In genomic region chr6:88445661-88446060, GRCm38 (mm10) we compare ENCODE assay signal across 7 mouse cellular contexts. TPM values are rescaled to one million over a fixed set of nuclear protein-coding genes. Genes with fewer than 3 reads are reported as not detected.
A peak's percentile ranks its signal among the peaks of the same experiment; 100 is the strongest.
DNase-seq lines count a peak whose midpoint lies in the region; ATAC-seq and TF ChIP-seq lines count a peak whose summit lies in the region.

No protein-coding gene starts in this region.

- H3K4me2 ChIP-seq in liver, embryonic 13.5 days: peak overlapping the region; percentile 91

- DNase-seq in testis, postnatal 14 days (ENCODE audit: low spot score): no peak
- DNase-seq in forebrain, embryonic 10.5 days (ENCODE audit: extremely low spot score, low spot score): no peak
- DNase-seq in liver, embryonic 13.5 days: no peak
- no peak for DNase-seq in adrenal gland, postnatal 25 days
- no peak for DNase-seq in cerebellum, postnatal 14 days
- DNase-seq in frontal cortex, postnatal 25 days (ENCODE audit: low spot score in 2 of 2): no peak

- H3K27me3 ChIP-seq in testis, adult 2 months (ENCODE audit: control insufficient read depth, insufficient read depth, low read length): no peaks in the 10 kb centered on the region
- peaks cover 18% of the 10 kb centered on the region; the same call in 1 of the 2 replicates for H3K27me3 ChIP-seq in forebrain, embryonic 10.5 days (ENCODE audit: poor library complexity, severe bottlenecking)
- no peaks in the 10 kb centered on the region for H3K27me3 ChIP-seq in liver, embryonic 13.5 days

- TF ChIP-seq CTCF in testis, adult 2 months (IDR thresholded peaks at IDR 0.05; ENCODE audit: control insufficient read depth, insufficient read depth, insufficient replicate concordance, low read depth, low read length): no peak

- ATAC-seq in liver, embryonic 13.5 days (ENCODE audit: low read depth): no peak

- H3K4me1 ChIP-seq in testis, adult 2 months (ENCODE audit: control insufficient read depth, insufficient read depth, low read length): no peaks in the 10 kb centered on the region; the same call in 1 of the 2 replicates
- peaks cover 35% of the 10 kb centered on the region for H3K4me1 ChIP-seq in forebrain, embryonic 10.5 days
- peaks cover 38% of the 10 kb centered on the region for H3K4me1 ChIP-seq in liver, embryonic 13.5 days (replicated peaks)

- H3K36me3 ChIP-seq in testis, adult 2 months (ENCODE audit: control insufficient read depth, insufficient read depth, low read length): no peaks in the 10 kb centered on the region
- H3K36me3 ChIP-seq in forebrain, embryonic 10.5 days (replicated peaks): no peaks in the 10 kb centered on the region
- H3K36me3 ChIP-seq in liver, embryonic 13.5 days: no peaks in the 10 kb centered on the region

- no peaks in the 10 kb centered on the region for H3K9me3 ChIP-seq in forebrain, embryonic 10.5 days
- H3K9me3 ChIP-seq in liver, embryonic 13.5 days (replicated peaks): no peaks in the 10 kb centered on the region

- 0 out of 2 replicates have a peak overlapping the region, but pooled peaks have one; percentile 62 for H3K27ac ChIP-seq in testis, adult 2 months (ENCODE audit: control insufficient read depth, insufficient read depth, low read depth, low read length)
- H3K27ac ChIP-seq in forebrain, embryonic 10.5 days: peak overlapping the region; percentile 93
- H3K27ac ChIP-seq in liver, embryonic 13.5 days: peak overlapping the region; percentile 73

- H3K4me3 ChIP-seq in testis, adult 2 months (ENCODE audit: control insufficient read depth, low read depth, low read length): peak overlapping the region; percentile 91
- peak overlapping the region; percentile 91 for H3K4me3 ChIP-seq in forebrain, embryonic 10.5 days
- peak overlapping the region; percentile 89 for H3K4me3 ChIP-seq in liver, embryonic 13.5 days (replicated peaks)

- H3K9ac ChIP-seq in liver, embryonic 13.5 days: peak overlapping the region; percentile 87

- WGBS in forebrain, embryonic 10.5 days: 13% methylated on average over 5 of the region's 5 CpGs
- WGBS in liver, embryonic 13.5 days (ENCODE audit: insufficient replicate concordance): 6% methylated on average over 5 of the region's 5 CpGs

- TF ChIP-seq POLR2A in testis, adult 2 months (IDR thresholded peaks at IDR 0.05; ENCODE audit: control insufficient read depth, low read depth, low read length): no peak

RNA-seq across cellular contexts. Expression of gene Eefsec, which starts 0.7 kb away (rescaled TPM):
- polyA plus RNA-seq in testis, adult 2 months (2012; rRNA removed): 43.1 and 43.4 TPM in 2 replicates
- polyA plus RNA-seq in forebrain, embryonic 10.5 days (2016; fragmentation: Nextera tagmentation; extraction: Ambion mirVana): 38.6 and 40.6 TPM in 2 replicates
- polyA plus RNA-seq in liver, embryonic 13.5 days (2015; fragmentation: Nextera tagmentation; extraction: Ambion mirVana): 22.8 and 23.1 TPM in 2 replicates
- 14.2 and 16.6 TPM in 2 replicates for total RNA-seq in adrenal gland, postnatal 25 days (2021)

RNA-seq across cellular contexts. Expression of gene Ruvbl1, which starts 19.5 kb away (rescaled TPM):
- 26.3 and 27.0 TPM in 2 replicates for polyA plus RNA-seq in testis, adult 2 months (2012; rRNA removed)
- 221 TPM in 2 replicates for polyA plus RNA-seq in forebrain, embryonic 10.5 days (2016; fragmentation: Nextera tagmentation; extraction: Ambion mirVana)
- 113 and 122 TPM in 2 replicates for polyA plus RNA-seq in liver, embryonic 13.5 days (2015; fragmentation: Nextera tagmentation; extraction: Ambion mirVana)
- 24.9 and 33.9 TPM in 2 replicates for total RNA-seq in adrenal gland, postnatal 25 days (2021)
